Mouse (Mus musculus) heart, adult 2 months (tissue): ENCODE results near the gene Serpina1b. TPM values are rescaled to one million over a fixed set of nuclear protein-coding genes. Genes with fewer than 3 reads are reported as not detected.
A peak's percentile ranks its signal among the peaks of the same experiment; 100 is the strongest.
"Not testable (repeated sequence)": the region's sequence is repeated elsewhere in the genome, so short reads cannot be mapped to it uniquely, and the experiment has no call there.

ENCODE experiments used
- DNase-seq, 2 experiments: peaks; one replicate each; pipeline ENCODE4 v3.0.0; 2021
- H3K27ac ChIP-seq: fragments of 200-600 bp; 2 replicates; pipeline ENCODE4 v1.8.1; 2022
- H3K27me3 ChIP-seq: fragments of 200-500 bp; 2 replicates; pipeline ENCODE4 v1.6.1; 2012; ENCODE audit warnings: mild to moderate bottlenecking, low read length, inconsistent platforms, mixed read lengths; ENCODE audit not compliant: control insufficient read depth, insufficient read depth
- H3K36me3 ChIP-seq: fragments of 200-500 bp; 2 replicates; pipeline ENCODE4 v1.6.1; 2012; ENCODE audit warnings: low read length, inconsistent platforms; ENCODE audit not compliant: control insufficient read depth, insufficient read depth
- H3K4me1 ChIP-seq: fragments of 200-500 bp; 2 replicates; pipeline ENCODE4 v1.6.1; 2011; ENCODE audit warnings: low read length; ENCODE audit not compliant: control insufficient read depth, insufficient read depth
- H3K4me3 ChIP-seq: fragments of 200-600 bp; 2 replicates; pipeline ENCODE4 v1.8.1; 2022
- H3K79me2 ChIP-seq: fragments of 200-500 bp; replicated peaks from 2 replicates; pipeline ENCODE4 v1.6.1; 2012; ENCODE audit warnings: mild to moderate bottlenecking, inconsistent platforms, low read length, moderate library complexity, mixed read lengths; ENCODE audit not compliant: control insufficient read depth, insufficient read depth
- H3K9ac ChIP-seq: fragments of 200-500 bp; 2 replicates; pipeline ENCODE4 v1.6.1; 2012; ENCODE audit warnings: low read depth, mild to moderate bottlenecking, control low read depth, inconsistent platforms, low read length, mixed read lengths
- CTCF ChIP-seq: fragments of 200-600 bp; IDR thresholded peaks from 2 replicates; pipeline ENCODE4 v1.8.1; 2022; ENCODE audit warnings: antibody characterized with exemption, mild to moderate bottlenecking, moderate library complexity
- EP300 ChIP-seq: fragments of 200-500 bp; IDR thresholded peaks from 2 replicates; pipeline ENCODE4 v1.6.1; 2011; ENCODE audit warnings: low read depth, low read length, control low read depth; ENCODE audit not compliant: insufficient read depth
- POLR2A ChIP-seq: fragments of 200-500 bp; IDR thresholded peaks from 2 replicates; pipeline ENCODE4 v1.6.1; 2011; ENCODE audit warnings: mild to moderate bottlenecking, low read depth, low read length, control low read depth; ENCODE audit not compliant: insufficient read depth
- WGBS: fragments of 180-500 bp; shearing (Covaris S2); methylation state at CpG from one replicate; pipeline ENCODE4 v1.1.7; 2018; 5-methylcytosine and 5-hydroxymethylcytosine counted together
- intact Hi-C: fragments of 180-260 bp; cut with DNase I; formaldehyde crosslinking; loops from one replicate; pipeline ENCODE4 v1.15.1; 2025
- long read RNA-seq: library from polyadenylated mRNA; stranded (forward); transcript quantifications from one replicate; pipeline ENCODE4 v2.0.0, GENCODE M21; 2021
- polyA plus RNA-seq: library from polyadenylated mRNA; depleted of rRNA; stranded (reverse); fragments of >200 nt; gene quantifications from 2 replicates; pipeline ENCODE4 v1.2.3, GENCODE M21; 2012; rRNA removed
- total RNA-seq, 2 experiments: library from RNA; stranded (reverse); gene quantifications; 2 replicates each; pipeline ENCODE4 v1.2.3; 2021

The Serpina1b gene
- under 1 TPM; 0.18 to 0.27 TPM for total RNA-seq
- polyA plus RNA-seq = 0.23 and 4.2 TPM in 2 replicates
- long read RNA-seq = 0 reads

GRCm38 (mm10) chr12:103830273-103830672 lies at the start of gene Serpina1b:
Gene Serpina1b (minus strand): TSS chr12:103830373.
- H3K4me3 ChIP-seq, H3K36me3 ChIP-seq, H3K4me1 ChIP-seq, DNase-seq, H3K27ac ChIP-seq, H3K27me3 ChIP-seq, intact Hi-C loops, H3K9ac ChIP-seq, H3K79me2 ChIP-seq: not testable (repeated sequence)
- WGBS = 70% methylated on average over 4 of the region's 4 CpGs

- H3K27me3 ChIP-seq, H3K4me3 ChIP-seq, intact Hi-C loops, H3K9ac ChIP-seq, H3K27ac ChIP-seq, H3K36me3 ChIP-seq, DNase-seq, H3K79me2 ChIP-seq, H3K4me1 ChIP-seq: not testable (repeated sequence)
- WGBS = 67% methylated on average over 1 of the region's 1 CpGs
Observed at GRCm38 (mm10) chr12:103866873-103867272, 36.7 kb upstream of the Serpina1b start.

- intact Hi-C loops, H3K27ac ChIP-seq, H3K4me1 ChIP-seq, H3K9ac ChIP-seq, H3K4me3 ChIP-seq, H3K27me3 ChIP-seq, H3K36me3 ChIP-seq, H3K79me2 ChIP-seq, DNase-seq: not testable (repeated sequence)
- 75% methylated on average over 9 of the region's 9 CpGs for WGBS
Observed at GRCm38 (mm10) chr12:103863101-103863974, 33.2 kb upstream of the Serpina1b start, which contains the start of gene Serpina1a. Gene Serpina1a (minus strand): TSS chr12:103863562.

- no peak overlapping the region for H3K4me3 ChIP-seq
- no peaks in the 10 kb centered on the region for H3K79me2 ChIP-seq
- no peak overlapping the region for H3K27ac ChIP-seq
- TF ChIP-seq CTCF (no peak), POLR2A (no peak), EP300 (no peak)
- 44% methylated on average over 3 of the region's 3 CpGs for WGBS
- intact Hi-C loops = no loop called here
- no peak for DNase-seq
- no peaks in the 10 kb centered on the region for H3K27me3 ChIP-seq
- no peaks in the 10 kb centered on the region for H3K36me3 ChIP-seq
- H3K4me1 ChIP-seq = no peaks in the 10 kb centered on the region
- H3K9ac ChIP-seq = no peak overlapping the region
Observed at GRCm38 (mm10) chr12:103860976-103861375, 30.8 kb upstream of the Serpina1b start.

DNA sequence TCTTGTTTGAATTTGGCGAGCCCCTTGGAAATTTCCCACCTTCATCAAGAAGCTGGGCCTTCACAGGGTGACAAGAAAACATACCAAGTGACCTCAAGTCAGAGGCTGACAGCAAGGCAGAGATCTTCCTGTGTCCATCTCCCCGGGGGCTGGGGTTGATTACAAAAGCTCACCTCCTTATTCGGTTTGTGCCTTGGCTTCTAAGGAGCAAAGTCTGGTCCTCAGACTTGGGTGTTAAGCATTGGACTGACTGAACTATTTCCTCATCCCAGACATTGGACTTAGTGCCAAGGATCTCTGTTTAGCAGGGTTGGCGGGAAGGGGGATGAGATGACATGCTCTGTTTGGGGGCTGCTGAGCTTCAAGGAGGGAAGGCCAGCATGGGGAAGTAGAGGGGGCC lies 30.4 kb upstream of the Serpina1b start:
- H3K9ac ChIP-seq, H3K4me1 ChIP-seq, DNase-seq, H3K27ac ChIP-seq, H3K27me3 ChIP-seq, H3K36me3 ChIP-seq, H3K4me3 ChIP-seq, H3K79me2 ChIP-seq, intact Hi-C loops: not testable (repeated sequence)
- WGBS = 54% methylated on average over 3 of the region's 4 CpGs

DNA sequence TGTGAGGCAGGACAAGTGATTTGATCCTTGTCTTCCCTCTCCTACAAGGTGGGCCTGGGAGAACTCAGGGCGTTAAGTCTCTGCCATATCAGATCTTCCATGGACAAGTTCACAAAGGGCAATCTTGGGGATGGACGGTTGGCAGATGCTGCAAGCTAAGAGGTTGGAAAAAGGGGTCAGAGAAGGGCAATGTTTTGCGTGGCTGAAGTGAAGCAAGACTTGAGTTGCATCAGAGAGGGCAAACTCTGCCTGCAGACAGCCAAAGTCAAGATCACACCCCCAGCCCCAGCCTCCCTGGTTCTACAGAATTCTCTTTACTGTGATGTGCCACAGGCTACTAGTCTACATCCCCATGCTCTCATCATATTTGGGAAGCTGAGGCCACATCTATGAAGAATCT lies 29.4 kb upstream of the Serpina1b start:
- H3K79me2 ChIP-seq, H3K4me1 ChIP-seq, H3K27me3 ChIP-seq, H3K36me3 ChIP-seq, DNase-seq, H3K9ac ChIP-seq, H3K27ac ChIP-seq, H3K4me3 ChIP-seq, intact Hi-C loops: not testable (repeated sequence)
- 54% methylated on average over 3 of the region's 3 CpGs for WGBS

DNA sequence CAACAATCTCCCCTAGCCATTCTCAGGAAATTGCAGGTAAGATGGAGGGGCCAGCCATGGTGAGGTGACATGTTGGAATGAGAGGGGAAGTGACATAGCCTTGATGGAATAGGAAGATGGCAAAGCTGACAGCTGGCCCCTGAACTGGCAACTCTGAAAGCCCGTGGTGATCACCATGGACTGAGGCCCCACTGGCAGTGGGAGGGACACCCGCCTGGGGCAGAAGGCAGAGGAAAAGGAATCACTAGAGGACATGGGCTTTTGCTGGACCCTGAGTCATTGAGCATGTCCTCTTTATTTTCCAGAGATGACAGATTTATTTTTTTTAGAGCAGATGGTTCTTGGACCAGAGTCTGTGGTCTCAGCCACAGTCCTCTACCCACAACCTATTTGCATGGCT lies 22.9 kb upstream of the Serpina1b start:
- H3K27ac ChIP-seq, H3K27me3 ChIP-seq, H3K79me2 ChIP-seq, DNase-seq, intact Hi-C loops, H3K4me1 ChIP-seq, H3K36me3 ChIP-seq, H3K9ac ChIP-seq, H3K4me3 ChIP-seq: not testable (repeated sequence)
- WGBS = 63% methylated on average over 2 of the region's 2 CpGs

- H3K27ac ChIP-seq, DNase-seq, H3K4me1 ChIP-seq, H3K36me3 ChIP-seq, H3K79me2 ChIP-seq, H3K27me3 ChIP-seq, H3K9ac ChIP-seq, H3K4me3 ChIP-seq, intact Hi-C loops: not testable (repeated sequence)
- WGBS = 73% methylated on average over 6 of the region's 6 CpGs
Observed at GRCm38 (mm10) chr12:103827661-103828372, 2.4 kb downstream of the Serpina1b start.

- H3K9ac ChIP-seq, H3K36me3 ChIP-seq, H3K27me3 ChIP-seq, H3K27ac ChIP-seq, H3K4me1 ChIP-seq, H3K79me2 ChIP-seq, intact Hi-C loops, H3K4me3 ChIP-seq: not testable (repeated sequence)
- WGBS = 64% methylated on average over 5 of the region's 5 CpGs
- DNase-seq = peak in 1 of 2 experiments; percentile 19
Observed at GRCm38 (mm10) chr12:103823826-103824225, 6.3 kb downstream of the Serpina1b start.
